Mouse (Mus musculus) forebrain, embryonic 13.5 days (tissue): ENCODE data around the gene Slc7a14. TPM values are rescaled to one million over a fixed set of nuclear protein-coding genes. Genes with fewer than 3 reads are reported as not detected.
"Not testable (repeated sequence)": the region's sequence is repeated elsewhere in the genome, so short reads cannot be mapped to it uniquely, and the experiment has no call there.

Experiments used
- ATAC-seq: fragments of 200-750 bp; cut with Nextera tagmentation; 2 replicates; pipeline ENCODE4 v1.8.0; 2017
- H3K27ac ChIP-seq: fragments of 300-500 bp; sonication (generic); 2 replicates; pipeline ENCODE4 v1.5.1; 2015; ENCODE audit warnings: inconsistent platforms, mild to moderate bottlenecking, moderate library complexity
- H3K27me3 ChIP-seq: fragments of 300-500 bp; sonication (generic); 2 replicates; pipeline ENCODE4 v1.6.1; 2015; ENCODE audit warnings: mild to moderate bottlenecking, inconsistent platforms
- H3K36me3 ChIP-seq: fragments of 300-500 bp; sonication (generic); 2 replicates; pipeline ENCODE4 v1.6.1; 2015; ENCODE audit warnings: mild to moderate bottlenecking, inconsistent platforms; ENCODE audit not compliant: poor library complexity, severe bottlenecking
- H3K4me1 ChIP-seq: fragments of 300-500 bp; sonication (generic); 2 replicates; pipeline ENCODE4 v1.6.1; 2015; ENCODE audit warnings: inconsistent platforms
- H3K4me2 ChIP-seq: fragments of 300-500 bp; sonication (generic); 2 replicates; pipeline ENCODE4 v1.6.1; 2015; ENCODE audit warnings: inconsistent platforms, mild to moderate bottlenecking, moderate library complexity
- H3K4me3 ChIP-seq: fragments of 300-500 bp; sonication (generic); 2 replicates; pipeline ENCODE4 v1.5.1; 2015; ENCODE audit warnings: mild to moderate bottlenecking, inconsistent platforms
- H3K9ac ChIP-seq: fragments of 300-500 bp; sonication (generic); 2 replicates; pipeline ENCODE4 v1.6.1; 2015; ENCODE audit warnings: mild to moderate bottlenecking, inconsistent platforms
- H3K9me3 ChIP-seq: fragments of 300-500 bp; sonication (generic); replicated peaks from 2 replicates; pipeline ENCODE4 v1.6.1; 2016; ENCODE audit warnings: inconsistent platforms
- WGBS: fragments of 180-500 bp; shearing (Covaris S2); methylation state at CpG from one replicate; pipeline ENCODE4 v1.1.7; 2015; 5-methylcytosine and 5-hydroxymethylcytosine counted together
- polyA plus RNA-seq: library from polyadenylated mRNA; unstranded; fragments of >200 nt; fragmentation: Nextera tagmentation; extraction: Ambion mirVana; gene quantifications from 2 replicates; pipeline ENCODE4 v1.2.1, GENCODE M21; 2015

Gene Slc7a14
- polyA plus RNA-seq, 1 experiment from 2014 or later, result 1.5 TPM

- Histone ChIP-seq H3K9me3 (no peaks in the 10 kb centered on the region), H3K27ac (no peak overlapping the region), H3K4me2 (no peak overlapping the region), H3K4me3 (no peak overlapping the region), H3K9ac (no peak overlapping the region), H3K27me3 (no peaks in the 10 kb centered on the region), H3K36me3 (no peaks in the 10 kb centered on the region), H3K4me1 (peaks cover 16% of the 10 kb centered on the region; the same call in 1 of the 2 replicates)
- 64% methylated on average over 3 of the region's 3 CpGs for WGBS
- ATAC-seq, result 0 out of 2 replicates have a peak, but pooled peaks have one; percentile 50
These were observed 22.7 kb downstream of the Slc7a14 start for GRCm38 (mm10) chr3:31287421-31287948.

GRCm38 (mm10) chr3:31281116-31281515 lies 29.1 kb downstream of the Slc7a14 start:
- ATAC-seq, result no peak
- 0 out of 2 replicates have a peak, but pooled peaks cover 3% of the 10 kb centered on the region for H3K4me1 ChIP-seq
- H3K27me3 ChIP-seq, result no peaks in the 10 kb centered on the region
- no peaks in the 10 kb centered on the region for H3K9me3 ChIP-seq
- H3K4me2 ChIP-seq, result no peak overlapping the region
- no peak overlapping the region for H3K4me3 ChIP-seq
- no peaks in the 10 kb centered on the region for H3K36me3 ChIP-seq
- WGBS, result 39% methylated on average over 2 of the region's 2 CpGs
- no peak overlapping the region for H3K27ac ChIP-seq
- no peak overlapping the region for H3K9ac ChIP-seq

- H3K9me3 ChIP-seq, result no peaks in the 10 kb centered on the region
- no peaks in the 10 kb centered on the region for H3K4me1 ChIP-seq
- no peaks in the 10 kb centered on the region for H3K36me3 ChIP-seq
- no peak overlapping the region for H3K27ac ChIP-seq
- WGBS, result 76% methylated on average over 2 of the region's 2 CpGs
- ATAC-seq, result no peak
- no peak overlapping the region for H3K9ac ChIP-seq
- no peak overlapping the region for H3K4me2 ChIP-seq
- no peak overlapping the region for H3K4me3 ChIP-seq
- H3K27me3 ChIP-seq, result no peaks in the 10 kb centered on the region
These were observed 35.3 kb downstream of the Slc7a14 start for GRCm38 (mm10) chr3:31274875-31275274.

GRCm38 (mm10) chr3:31273247-31273646 lies 36.9 kb downstream of the Slc7a14 start:
- not testable (repeated sequence) for H3K9me3 ChIP-seq, H3K27ac ChIP-seq, ATAC-seq, H3K27me3 ChIP-seq, H3K9ac ChIP-seq, H3K4me2 ChIP-seq, H3K36me3 ChIP-seq, H3K4me3 ChIP-seq, H3K4me1 ChIP-seq

GRCm38 (mm10) chr3:31272635-31273034 lies 37.5 kb downstream of the Slc7a14 start:
- no peaks in the 10 kb centered on the region for H3K4me1 ChIP-seq
- H3K4me2 ChIP-seq, result no peak overlapping the region
- ATAC-seq, result no peak
- WGBS, result 86% methylated on average over 2 of the region's 2 CpGs
- H3K9me3 ChIP-seq, result no peaks in the 10 kb centered on the region
- H3K27me3 ChIP-seq, result no peaks in the 10 kb centered on the region
- no peak overlapping the region for H3K27ac ChIP-seq
- H3K9ac ChIP-seq, result no peak overlapping the region
- no peak overlapping the region for H3K4me3 ChIP-seq
- H3K36me3 ChIP-seq, result no peaks in the 10 kb centered on the region

- 85% methylated on average over 4 of the region's 4 CpGs for WGBS
- H3K9me3 ChIP-seq, result no peaks in the 10 kb centered on the region
- no peak for ATAC-seq
These were observed 40.4 kb downstream of the Slc7a14 start for GRCm38 (mm10) chr3:31269551-31270317.

GRCm38 (mm10) chr3:31267921-31268320 lies 42.3 kb downstream of the Slc7a14 start:
- ATAC-seq, result no peak
- WGBS, result 87% methylated on average over 2 of the region's 2 CpGs

More at GRCm38 (mm10) chr3:31269551-31270317, 40.4 kb downstream of the Slc7a14 start:
- Histone ChIP-seq H3K36me3 (no peaks in the 10 kb centered on the region), H3K9ac (no peak overlapping the region), H3K4me2 (no peak overlapping the region), H3K27me3 (no peaks in the 10 kb centered on the region), H3K4me3 (no peak overlapping the region), H3K27ac (no peak overlapping the region), H3K4me1 (no peaks in the 10 kb centered on the region)

GRCm38 (mm10) chr3:31266941-31267340 lies 43.2 kb downstream of the Slc7a14 start:
- no peaks in the 10 kb centered on the region for H3K27me3 ChIP-seq
- no peak overlapping the region for H3K27ac ChIP-seq
- H3K36me3 ChIP-seq, result no peaks in the 10 kb centered on the region
- 89% methylated on average over 7 of the region's 7 CpGs for WGBS
- ATAC-seq, result no peak
- no peak overlapping the region for H3K4me2 ChIP-seq
- no peak overlapping the region for H3K9ac ChIP-seq
- peaks cover 6% of the 10 kb centered on the region; the same call in 1 of the 2 replicates for H3K4me1 ChIP-seq
- H3K4me3 ChIP-seq, result no peak overlapping the region
- no peaks in the 10 kb centered on the region for H3K9me3 ChIP-seq

More at GRCm38 (mm10) chr3:31267921-31268320, 42.3 kb downstream of the Slc7a14 start:
- no peak overlapping the region for H3K4me3 ChIP-seq
- H3K4me1 ChIP-seq, result no peaks in the 10 kb centered on the region
- H3K9ac ChIP-seq, result no peak overlapping the region
- H3K27ac ChIP-seq, result no peak overlapping the region
- H3K9me3 ChIP-seq, result no peaks in the 10 kb centered on the region
- no peak overlapping the region for H3K4me2 ChIP-seq
- H3K27me3 ChIP-seq, result no peaks in the 10 kb centered on the region
- no peaks in the 10 kb centered on the region for H3K36me3 ChIP-seq

GRCm38 (mm10) chr3:31263535-31263934 lies 46.6 kb downstream of the Slc7a14 start:
- no peaks in the 10 kb centered on the region for H3K36me3 ChIP-seq
- no peak overlapping the region for H3K27ac ChIP-seq
- H3K9me3 ChIP-seq, result no peaks in the 10 kb centered on the region
- H3K27me3 ChIP-seq, result no peaks in the 10 kb centered on the region
- WGBS, result 95% methylated on average over 3 of the region's 3 CpGs
- H3K4me1 ChIP-seq, result peaks cover 23% of the 10 kb centered on the region
- no peak for ATAC-seq
- H3K4me3 ChIP-seq, result no peak overlapping the region
- no peak overlapping the region for H3K9ac ChIP-seq
- no peak overlapping the region for H3K4me2 ChIP-seq

- Histone ChIP-seq H3K4me3 (no peak overlapping the region), H3K4me1 (peaks cover 23% of the 10 kb centered on the region), H3K9me3 (no peaks in the 10 kb centered on the region), H3K27ac (no peak overlapping the region), H3K4me2 (no peak overlapping the region), H3K27me3 (no peaks in the 10 kb centered on the region), H3K36me3 (no peaks in the 10 kb centered on the region), H3K9ac (no peak overlapping the region)
- peak; percentile 22; the same call in 1 of the 2 replicates for ATAC-seq
- 45% methylated on average over 7 of the region's 7 CpGs for WGBS
These were observed 48.7 kb downstream of the Slc7a14 start for GRCm38 (mm10) chr3:31261418-31262014.

- Histone ChIP-seq H3K4me1 (peaks cover 23% of the 10 kb centered on the region), H3K9me3 (no peaks in the 10 kb centered on the region), H3K27ac (no peak overlapping the region), H3K36me3 (no peaks in the 10 kb centered on the region), H3K4me3 (no peak overlapping the region), H3K9ac (no peak overlapping the region), H3K27me3 (no peaks in the 10 kb centered on the region), H3K4me2 (no peak overlapping the region)
- peak; percentile 36 for ATAC-seq
- WGBS, result 32% methylated on average over 3 of the region's 3 CpGs
These were observed 49.2 kb downstream of the Slc7a14 start for GRCm38 (mm10) chr3:31260964-31261346.

- peak; percentile 55 for ATAC-seq
- Histone ChIP-seq H3K4me3 (no peak overlapping the region), H3K4me2 (no peak overlapping the region), H3K4me1 (peaks cover 23% of the 10 kb centered on the region), H3K27ac (no peak overlapping the region), H3K27me3 (no peaks in the 10 kb centered on the region), H3K36me3 (no peaks in the 10 kb centered on the region), H3K9me3 (no peaks in the 10 kb centered on the region), H3K9ac (no peak overlapping the region)
- 10% methylated on average over 7 of the region's 7 CpGs for WGBS
These were observed 49.7 kb downstream of the Slc7a14 start for GRCm38 (mm10) chr3:31260329-31260963.
